Mouse (Mus musculus): ENCODE data around the gene Fubp1.

DNA sequence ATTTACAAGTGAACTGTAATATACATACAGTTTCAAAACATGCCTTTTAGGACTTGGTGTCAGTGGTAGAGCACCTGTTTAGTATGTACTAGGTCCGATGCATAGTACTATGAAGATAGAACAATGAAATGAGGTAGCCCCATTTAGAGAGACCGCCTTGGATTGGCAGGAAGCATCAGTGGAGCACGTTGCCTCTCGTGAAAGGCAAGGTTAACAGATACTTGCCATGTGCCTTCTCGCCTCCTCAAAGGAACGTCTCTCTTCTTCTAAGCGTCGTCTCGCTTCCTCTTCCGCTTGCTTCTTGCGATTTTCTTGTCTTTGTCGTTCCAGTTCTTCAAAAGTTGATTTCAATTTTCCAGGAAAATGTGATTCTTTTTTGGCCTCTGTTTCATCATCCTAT lies 37.5 kb downstream of the Fubp1 start:
- no peak for TF ChIP-seq CTCF (IDR thresholded peaks at IDR 0.05)
- no peak for TF ChIP-seq EP300 (IDR thresholded peaks at IDR 0.05)
